Mouse (Mus musculus): ENCODE data around the gene Timd4.

The Timd4 gene

DNA sequence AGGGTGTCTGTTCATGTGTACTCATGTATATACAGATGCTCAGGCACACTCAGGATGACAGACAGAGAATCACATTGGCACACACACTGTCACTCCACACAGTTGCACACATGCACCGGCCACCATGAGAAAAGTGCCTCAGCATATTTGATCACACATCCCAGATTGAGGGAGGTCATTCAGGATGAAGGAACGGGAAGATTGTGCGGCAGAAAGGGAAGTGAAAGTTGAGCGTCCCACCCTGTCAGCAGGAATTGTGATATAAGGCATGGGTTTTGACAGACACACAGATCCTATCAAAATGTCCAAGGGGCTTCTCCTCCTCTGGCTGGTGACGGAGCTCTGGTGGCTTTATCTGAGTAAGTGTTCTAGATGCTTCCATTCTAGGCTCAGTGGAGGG, at the start of gene Timd4:
TSS of gene Timd4 (plus strand) at position 290 of the 400 bp plus-strand sequence.
- no peak for DNase-seq (ENCODE audit: low spot score in 2 of 2)

DNA sequence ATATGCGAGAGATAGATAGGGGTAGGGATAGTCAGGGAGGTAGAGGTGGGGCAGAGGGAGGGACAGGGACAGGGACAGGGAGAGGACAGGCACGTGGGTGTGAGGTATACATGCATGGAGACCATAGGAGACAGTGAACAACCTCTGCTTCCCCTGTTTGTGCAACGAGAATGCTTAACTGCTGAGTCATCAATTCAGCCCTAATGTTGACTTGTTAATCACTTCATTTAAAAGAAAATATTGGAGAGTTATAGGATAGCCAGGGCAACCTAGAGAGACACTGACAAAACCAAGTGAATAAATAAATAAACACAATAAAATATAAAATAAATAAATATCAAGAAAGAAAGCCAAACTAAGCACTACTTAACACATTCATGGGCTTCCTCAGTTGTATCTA, 33.7 kb upstream of the Timd4 start:
- DNase-seq (ENCODE audit: low spot score in 2 of 2): no peak

DNA sequence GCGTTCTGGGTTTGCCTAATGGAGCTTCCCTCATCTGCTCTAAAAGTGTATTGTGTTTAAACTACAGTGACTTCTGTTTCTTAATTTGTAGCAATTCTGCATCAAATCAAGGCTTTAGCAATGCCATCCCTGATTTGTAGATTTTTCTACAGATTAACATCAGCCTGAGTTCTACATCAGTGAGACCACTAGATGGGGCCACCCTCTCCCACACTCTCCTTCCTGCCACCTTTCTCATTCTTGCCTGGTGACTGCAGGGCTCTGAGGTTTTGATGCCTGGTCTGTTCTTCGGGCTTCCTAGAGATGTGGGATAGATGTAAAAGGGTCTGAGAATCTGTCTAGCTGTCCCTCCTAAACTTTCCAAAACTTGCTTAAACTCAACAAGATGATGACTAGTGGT, 30.8 kb upstream of the Timd4 start:
- no peak for DNase-seq (ENCODE audit: low spot score in 2 of 2)

DNA sequence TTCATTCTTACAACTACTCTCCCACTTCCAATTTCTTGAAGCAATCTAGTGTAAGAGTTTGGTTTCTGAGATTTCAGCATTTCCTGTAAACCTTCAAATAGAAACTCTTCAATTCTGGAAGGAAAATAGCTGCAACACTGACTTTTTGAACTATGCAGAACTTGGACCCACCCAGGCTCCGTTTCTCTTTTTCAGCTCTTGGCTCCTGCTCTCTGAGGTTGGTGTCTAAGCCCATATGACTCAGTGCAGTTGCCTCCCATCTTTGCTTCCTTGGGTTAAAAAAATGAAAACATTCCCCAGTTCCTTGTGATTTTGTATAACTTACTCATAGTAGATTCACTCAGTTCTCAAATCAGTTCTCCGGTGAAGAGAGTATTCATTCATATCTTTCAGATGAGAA, 6.2 kb upstream of the Timd4 start:
- DNase-seq (ENCODE audit: low spot score in 2 of 2): no peak

DNA sequence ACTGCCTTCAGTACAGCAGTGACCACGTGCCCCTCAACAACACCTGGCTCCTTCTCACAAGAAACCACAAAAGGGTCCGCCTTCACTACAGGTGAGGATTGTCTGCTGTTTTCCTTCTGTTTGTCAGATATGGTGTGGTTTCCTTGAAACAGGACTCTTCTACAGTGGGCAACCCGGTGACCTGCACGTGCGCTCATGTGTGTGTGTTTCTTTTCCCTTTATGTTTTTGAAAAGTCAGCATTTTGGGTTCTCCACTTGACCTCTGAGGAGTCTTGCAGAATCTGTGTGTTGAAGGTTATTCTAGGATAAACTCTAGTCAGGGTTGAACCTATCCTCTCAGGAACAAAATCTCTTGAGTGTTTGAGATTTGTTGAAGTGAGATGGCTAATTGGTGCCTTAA, 7.1 kb downstream of the Timd4 start:
- DNase-seq (ENCODE audit: low spot score in 2 of 2): no peak

DNA sequence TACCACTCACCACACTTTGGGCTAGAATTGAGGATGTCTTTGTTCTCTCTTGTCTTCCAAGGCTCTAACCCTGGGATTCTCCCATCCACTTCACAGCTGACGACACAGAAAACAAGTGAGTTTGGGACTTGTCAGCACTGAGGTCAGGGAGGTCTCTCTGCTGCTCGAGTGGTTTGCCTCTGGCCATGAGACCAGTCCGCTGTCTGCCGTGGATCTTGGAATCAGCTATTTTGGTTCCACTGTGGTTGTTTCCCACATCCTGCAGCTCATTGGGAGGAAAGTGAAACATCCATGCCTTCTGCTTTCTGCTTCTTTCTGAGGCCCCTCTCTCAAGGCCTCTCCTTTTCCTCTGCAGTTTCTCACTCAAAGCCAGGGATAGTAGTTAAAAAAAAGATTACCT, 9.3 kb downstream of the Timd4 start:
- DNase-seq (ENCODE audit: low spot score in 2 of 2): no peak

DNA sequence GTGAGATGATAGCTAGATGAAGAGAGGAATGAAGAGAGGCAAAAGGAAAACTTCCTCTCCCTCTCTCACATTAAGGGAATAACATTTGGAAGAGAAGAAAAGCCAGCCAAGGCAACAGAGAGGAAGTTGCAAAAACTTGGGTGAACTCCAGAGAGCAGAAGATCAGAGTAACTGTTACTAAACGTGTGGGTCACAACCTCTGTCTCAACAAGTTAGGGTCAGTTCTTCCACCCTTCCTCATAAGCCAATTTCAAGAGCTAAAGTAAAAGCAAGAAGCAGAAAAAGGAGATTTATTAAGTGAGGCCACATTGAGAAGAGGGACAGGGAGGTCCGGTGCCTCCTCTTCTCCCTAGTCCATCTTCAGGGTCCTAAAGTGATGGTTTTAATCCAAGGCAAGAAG, 19.7 kb downstream of the Timd4 start:
- DNase-seq (ENCODE audit: low spot score in 2 of 2): no peak

DNA sequence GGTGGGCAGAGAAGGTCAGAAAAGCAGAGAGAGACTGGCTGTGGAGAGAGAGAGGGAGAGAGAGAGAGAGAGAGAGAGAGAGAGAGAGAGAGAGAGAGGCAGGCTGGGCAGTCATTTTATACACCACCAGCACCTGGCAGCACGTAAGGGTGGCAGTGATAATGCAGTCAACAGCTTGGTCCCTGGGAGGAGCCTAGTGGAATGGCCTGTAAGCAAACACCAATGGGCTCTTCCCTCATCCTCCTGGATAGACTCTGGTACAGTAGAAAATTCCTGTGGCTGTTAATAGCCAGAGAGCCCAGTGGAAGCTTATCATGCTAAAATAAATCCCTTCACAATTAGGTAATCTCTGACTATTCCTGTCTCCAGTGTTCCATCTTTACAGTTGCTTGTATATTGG, 24.5 kb downstream of the Timd4 start:
- DNase-seq (ENCODE audit: low spot score in 2 of 2): no peak

DNA sequence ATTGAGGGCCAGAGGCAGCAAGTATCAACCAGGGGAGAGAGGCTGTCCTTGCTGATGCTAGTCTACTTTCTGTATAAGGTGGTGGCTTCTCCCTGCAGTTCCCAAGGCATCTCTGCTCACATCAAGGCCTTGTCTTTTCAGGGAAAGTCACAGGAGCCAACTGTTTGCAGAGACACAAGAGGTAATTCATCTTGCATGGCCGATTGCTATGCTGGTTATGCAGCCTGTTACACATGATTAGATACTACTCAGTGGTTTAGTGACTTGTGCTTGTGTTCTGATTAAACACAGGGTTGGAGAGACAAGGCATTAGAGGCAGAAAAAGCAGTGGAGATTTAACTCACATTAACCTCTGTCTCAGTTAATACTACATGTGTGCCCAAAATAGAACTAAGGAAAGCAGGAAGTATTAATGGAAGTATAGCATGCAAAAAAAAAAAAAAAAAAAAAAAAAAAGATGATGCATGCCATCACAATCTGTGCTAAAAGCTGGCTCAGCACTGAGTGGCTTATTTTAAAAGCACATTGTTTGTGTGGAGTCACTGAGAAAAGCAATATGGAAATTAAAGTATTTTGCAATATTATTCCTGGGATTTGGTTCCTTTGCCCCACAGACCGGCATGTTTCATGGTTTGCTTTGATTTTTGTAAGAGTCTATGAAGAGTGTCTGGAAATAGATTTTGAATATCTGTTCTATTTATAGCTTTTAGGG, 31.6 kb downstream of the Timd4 start:
- DNase-seq (ENCODE audit: low spot score in 2 of 2): no peak

DNA sequence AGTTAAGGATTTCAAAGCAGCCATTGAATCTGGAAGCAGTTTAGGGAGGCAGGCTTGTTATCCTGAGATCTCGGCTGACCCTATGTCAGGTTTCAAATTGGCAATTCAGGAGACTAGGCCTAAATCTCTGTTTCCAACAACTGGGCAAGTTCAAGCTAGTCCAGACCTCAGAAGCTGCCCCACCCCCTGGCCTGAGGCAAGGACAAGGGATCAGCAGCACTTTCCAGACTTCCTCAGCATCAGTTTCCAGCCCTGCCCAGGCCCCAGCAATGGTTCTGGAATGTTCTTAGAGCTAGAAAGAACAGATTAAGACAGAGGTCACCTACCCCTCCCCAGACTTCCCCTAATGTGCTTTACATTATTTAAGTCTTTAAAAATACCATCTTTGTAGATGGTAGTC, 36.1 kb downstream of the Timd4 start:
- DNase-seq (ENCODE audit: low spot score in 2 of 2): no peak

DNA sequence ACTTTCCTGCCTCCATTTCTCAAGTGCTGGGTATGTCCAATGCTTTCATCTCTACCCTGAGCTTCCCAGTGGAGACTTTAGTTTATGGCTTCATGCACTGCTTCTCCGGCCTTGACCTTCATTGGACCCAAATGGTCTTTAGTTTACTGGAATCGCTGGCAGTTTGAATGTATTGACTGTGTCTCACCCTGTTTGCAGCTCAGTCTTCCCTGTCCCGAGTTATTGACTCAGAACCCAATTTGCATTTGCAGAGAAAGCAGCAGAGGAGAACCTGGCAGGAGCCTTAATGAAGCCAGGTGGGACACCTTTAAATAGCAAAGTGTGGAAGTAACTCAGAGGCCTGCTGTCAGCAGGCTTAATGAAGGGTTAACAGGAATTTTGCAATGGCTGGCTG, 37.2 kb downstream of the Timd4 start:
- no peak for DNase-seq (ENCODE audit: low spot score in 2 of 2)

DNA sequence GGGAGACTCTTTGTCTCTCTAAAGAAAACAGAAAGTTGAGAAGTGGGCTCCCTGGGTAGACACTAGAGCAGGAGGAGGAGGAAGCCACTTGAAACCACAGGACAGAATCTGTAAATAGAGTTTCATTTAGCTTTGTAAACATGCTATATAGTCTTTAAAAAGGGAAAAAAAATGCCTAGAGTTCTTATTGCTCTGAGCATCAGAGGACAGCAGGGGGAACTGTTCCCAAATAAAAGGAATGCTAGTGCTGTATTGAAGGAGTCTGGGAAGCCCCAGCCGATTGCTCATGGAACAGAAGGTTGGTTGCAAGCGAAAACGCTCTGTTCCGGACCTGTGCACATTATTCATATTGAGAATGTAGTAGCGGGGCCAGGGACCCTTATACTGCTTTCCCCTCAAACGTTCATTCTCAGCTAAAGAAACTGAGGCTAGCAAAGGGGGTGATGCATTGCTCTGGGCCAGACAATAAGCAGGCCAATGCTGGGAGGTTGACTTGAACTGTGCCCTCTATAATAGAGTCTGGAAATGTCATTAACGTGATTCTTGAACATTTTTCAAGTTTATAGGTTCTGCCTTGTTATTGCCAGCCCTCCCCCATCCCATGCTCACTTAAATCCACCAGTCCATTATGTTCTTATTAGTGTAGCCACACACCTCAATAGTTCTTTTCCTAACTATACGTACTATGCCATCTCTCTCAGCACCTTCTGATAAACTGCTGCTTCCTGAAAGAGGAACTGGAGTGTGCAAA, 37.8 kb downstream of the Timd4 start:
- peak; percentile 18 to 25 for DNase-seq (ENCODE audit: low spot score in 2 of 2)

DNA sequence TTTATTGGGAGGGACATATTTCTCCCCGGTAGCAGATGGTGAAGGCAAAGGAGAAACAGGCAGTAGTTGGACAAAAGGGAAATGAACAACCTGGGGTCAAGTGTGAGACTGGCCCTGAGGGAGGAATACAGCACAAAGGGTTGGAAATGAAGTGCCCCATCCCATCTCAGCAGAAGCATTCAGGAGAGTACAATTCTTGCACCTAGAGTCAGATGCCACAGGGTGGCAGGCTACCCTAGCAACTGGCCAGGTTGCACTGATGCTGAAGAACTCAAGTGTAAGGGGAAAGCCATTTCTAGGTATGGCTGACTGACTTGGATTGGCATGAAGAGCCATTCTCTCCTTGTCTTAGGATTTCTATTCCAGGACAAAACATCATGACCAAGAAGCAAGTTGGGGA, 54.2 kb downstream of the Timd4 start:
- peak; percentile 38 to 53 for DNase-seq (ENCODE audit: low spot score in 2 of 2)

DNA sequence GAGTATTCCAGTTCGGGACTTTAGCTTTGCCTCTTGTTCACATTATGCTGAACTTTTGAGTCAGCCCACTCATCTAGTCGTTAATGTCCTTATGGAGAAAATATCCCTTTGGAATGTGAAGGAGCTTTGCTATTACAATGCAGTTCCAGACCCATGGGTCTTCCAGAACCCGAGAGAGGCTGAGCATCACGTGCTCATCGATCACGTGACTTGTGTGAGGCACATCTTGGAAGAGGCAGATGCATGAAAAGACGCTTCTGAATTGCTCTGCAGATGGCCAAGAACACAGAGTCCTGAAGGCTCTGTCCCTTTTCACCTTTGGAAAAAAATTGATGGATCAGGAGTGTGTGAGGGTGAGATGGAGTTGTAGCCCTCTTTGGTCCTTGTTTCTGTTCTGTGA, 58.0 kb downstream of the Timd4 start:
- DNase-seq (ENCODE audit: low spot score in 2 of 2): no peak

DNA sequence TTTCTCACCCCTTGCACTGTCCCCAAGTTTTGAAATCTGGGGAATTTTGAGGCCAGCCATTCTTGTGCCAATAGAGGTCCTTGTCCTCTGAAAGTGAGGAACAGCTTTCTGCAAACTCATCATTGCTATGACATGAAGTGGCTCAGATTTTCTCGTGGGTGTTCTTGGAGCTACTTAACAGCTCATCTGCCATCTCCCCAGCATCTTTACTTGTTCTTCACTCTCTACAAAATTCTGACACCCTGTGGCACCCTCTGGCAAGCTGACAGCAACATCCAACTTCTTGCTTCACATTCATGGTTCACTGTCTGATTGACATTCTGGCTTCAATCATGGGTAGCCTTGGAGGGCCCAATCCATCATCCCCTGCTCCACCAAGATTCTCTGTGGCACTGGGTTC, 65.2 kb downstream of the Timd4 start:
- DNase-seq (ENCODE audit: low spot score in 2 of 2): peak; percentile 12 to 16

DNA sequence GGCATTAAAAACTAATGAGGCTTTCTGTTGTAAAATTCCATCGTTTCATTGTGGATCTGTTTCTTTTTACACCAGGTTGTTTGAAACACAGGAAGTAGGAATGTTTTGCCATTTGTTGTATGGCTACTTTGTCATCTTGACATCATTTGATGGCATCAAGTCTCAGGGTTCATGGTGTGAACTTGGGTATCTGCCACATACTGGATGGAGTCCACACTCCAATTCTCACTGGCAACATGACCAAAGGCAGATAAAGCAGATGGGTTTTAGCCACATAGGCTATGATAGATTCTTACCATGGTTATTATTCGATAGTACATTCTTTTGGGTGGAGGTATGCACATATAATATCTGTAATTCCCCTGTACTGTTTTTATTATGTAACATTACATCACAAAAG, 71.9 kb downstream of the Timd4 start:
- no peak for DNase-seq (ENCODE audit: low spot score in 2 of 2)

DNA sequence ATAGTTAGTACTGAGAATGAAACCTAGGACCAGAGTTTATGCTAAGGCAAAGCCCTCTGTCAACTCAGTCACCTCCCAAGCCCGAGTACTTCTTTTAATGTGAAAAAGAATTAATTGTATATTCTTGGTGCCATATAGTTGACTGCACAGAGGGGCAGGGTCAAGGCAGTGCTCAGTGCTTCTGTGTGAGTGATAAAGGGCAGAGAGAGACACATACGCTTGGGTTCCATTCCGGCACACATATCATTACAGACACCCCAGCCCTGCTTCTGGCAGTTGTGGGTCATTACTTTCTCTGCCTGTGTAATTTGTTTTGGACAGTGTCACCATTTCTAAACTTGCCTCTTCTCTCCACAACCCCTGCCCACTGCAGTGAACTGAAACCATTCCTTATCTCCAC, 78.5 kb downstream of the Timd4 start:
- no peak for DNase-seq (ENCODE audit: low spot score in 2 of 2)
